Mouse (Mus musculus) cortical plate, adult 2 months (tissue): Measurements from ENCODE around the gene Tdpoz5.
"Not testable (repeated sequence)": the region's sequence is repeated elsewhere in the genome, so short reads cannot be mapped to it uniquely, and the experiment has no call there.

Experiments
- CTCF ChIP-seq: fragments of 200-500 bp; IDR thresholded peaks from 2 replicates; pipeline ENCODE4 v1.5.1; 2011; ENCODE audit warnings: mild to moderate bottlenecking, control low read depth, low read length; ENCODE audit not compliant: insufficient read depth; ENCODE audit errors: extremely low read depth
- POLR2A ChIP-seq: fragments of 200-500 bp; IDR thresholded peaks from 2 replicates; pipeline ENCODE4 v1.6.1; 2011; ENCODE audit warnings: mild to moderate bottlenecking, low read length, control low read depth; ENCODE audit not compliant: insufficient read depth; ENCODE audit errors: extremely low read depth

GRCm38 (mm10) chr3:93968938-93969337 lies 7.8 kb upstream of the Tdpoz5 start:
- not testable (repeated sequence) for TF ChIP-seq CTCF, POLR2A
